Mouse (Mus musculus) lung, postnatal 25 days (tissue): ENCODE data around the gene 2010109A12Rik.

Source experiments
- DNase-seq: peaks from one replicate; pipeline ENCODE4 v3.0.0; 2022; ENCODE audit warnings: low spot score

The 2010109A12Rik gene

DNA sequence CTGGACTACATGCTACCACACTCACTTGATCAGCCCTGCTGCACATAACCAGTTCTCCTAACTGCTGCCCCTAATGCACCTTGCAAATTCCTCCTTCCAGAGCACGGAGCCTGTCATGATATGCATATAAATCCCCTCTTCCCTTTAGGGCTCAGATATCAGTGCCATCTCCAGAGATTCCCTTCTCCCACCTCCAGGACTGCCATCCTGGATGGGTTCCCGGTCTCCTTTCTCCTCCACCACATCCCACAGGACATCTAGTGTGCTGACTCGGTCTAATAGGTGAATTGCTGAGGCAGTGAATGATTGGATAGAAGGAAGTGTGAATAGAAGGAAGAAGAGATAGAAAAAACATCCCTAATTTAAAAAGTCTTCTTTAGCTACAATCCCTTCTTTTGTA lies 25.4 kb downstream of the 2010109A12Rik start:
- no peak for DNase-seq

DNA sequence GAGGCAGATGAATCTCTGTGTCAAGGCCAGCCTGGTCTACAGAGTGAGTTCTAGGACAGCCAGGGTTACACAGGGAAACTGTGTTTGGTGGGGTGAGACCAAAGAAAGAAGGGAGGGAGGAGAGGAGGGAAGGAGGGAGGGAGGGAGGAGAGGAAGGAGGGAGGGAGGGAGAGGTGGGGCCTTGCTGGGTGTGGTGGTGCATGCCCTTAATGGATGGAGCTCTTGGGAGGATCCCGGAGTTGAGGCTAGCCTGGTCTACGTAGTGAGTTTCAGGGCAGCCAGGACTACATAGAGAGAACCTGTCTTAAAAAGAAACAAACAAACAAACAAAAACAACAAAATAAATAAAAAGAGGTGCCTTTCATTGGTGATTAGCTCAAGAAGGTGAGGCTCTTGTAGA lies 26.5 kb downstream of the 2010109A12Rik start:
- DNase-seq = no peak

DNA sequence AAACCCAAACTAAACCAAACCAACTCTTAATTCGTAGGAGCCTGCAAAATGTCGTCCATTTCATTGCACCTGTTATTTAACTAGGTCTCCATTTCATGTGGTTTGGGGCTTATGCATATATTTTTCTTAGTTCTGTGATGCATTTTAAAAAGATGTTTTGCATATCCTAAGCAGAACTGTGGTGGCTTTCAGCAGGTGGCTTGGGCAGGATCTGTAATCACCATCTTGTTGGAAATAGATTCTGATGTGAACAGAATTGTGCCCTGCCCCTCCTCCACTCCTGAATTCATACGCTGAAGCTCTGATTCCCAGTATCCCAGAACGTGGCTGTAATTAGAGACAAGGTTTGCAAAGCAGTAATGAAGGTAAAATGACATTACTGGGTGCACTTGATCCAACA lies 27.8 kb downstream of the 2010109A12Rik start:
- no peak for DNase-seq

DNA sequence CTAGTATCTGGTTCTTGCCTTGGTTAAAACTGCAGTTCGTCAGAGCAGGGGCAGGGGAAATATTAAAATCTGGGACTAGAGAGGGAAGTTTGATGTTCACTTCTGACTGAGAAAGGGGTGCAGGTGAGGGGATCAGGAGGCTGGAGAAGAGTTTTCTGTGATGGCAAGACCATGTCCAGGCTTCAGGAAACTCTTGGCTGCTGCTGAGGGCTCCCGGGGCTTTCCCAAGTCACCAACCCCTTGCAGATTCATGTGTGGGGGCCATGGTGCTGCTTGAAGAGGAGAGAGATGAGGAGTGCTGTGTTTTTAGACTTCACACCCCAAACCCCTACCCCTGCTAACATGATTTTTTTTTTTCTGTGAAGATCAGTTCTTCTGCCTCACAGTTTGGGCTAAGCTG lies 28.3 kb downstream of the 2010109A12Rik start:
- no peak for DNase-seq

DNA sequence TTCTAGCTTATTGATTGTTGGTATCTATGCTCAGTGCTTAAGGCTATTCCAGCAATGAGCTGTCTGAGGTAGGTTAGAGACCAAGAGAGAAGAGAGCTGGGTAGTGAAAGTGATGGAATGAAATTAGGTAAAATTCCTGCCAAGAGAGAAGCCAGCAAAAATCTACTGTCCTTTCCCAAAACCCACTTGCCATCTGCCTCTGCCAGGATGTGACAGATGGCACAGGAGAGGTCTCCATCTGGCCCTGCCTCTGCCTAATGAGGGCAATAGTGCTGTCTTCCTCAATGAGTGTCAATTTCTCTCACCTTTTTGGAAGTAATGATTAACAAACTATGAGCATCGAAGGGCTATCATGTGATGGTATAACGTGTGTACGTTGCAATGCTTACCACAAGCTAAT lies 29.6 kb downstream of the 2010109A12Rik start:
- DNase-seq = no peak

DNA sequence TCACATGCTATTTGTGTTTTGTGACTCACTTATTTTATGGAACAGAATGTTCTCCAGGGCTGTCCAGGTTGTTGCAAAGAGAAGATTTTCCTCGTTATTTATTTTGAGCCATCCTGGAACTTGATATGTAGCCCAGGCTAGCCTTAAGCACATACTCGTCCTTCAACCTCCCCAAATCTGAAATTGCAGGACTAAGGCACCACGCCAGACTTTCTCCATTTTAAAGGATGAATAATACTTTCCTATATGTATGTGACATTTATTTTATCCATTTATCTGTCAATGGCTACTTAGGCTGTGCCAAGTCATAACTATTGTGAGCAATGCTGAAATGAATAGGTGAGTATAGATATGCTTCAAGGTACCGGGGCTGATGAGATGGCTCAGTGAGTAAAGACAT lies 30.2 kb downstream of the 2010109A12Rik start:
- DNase-seq = no peak

DNA sequence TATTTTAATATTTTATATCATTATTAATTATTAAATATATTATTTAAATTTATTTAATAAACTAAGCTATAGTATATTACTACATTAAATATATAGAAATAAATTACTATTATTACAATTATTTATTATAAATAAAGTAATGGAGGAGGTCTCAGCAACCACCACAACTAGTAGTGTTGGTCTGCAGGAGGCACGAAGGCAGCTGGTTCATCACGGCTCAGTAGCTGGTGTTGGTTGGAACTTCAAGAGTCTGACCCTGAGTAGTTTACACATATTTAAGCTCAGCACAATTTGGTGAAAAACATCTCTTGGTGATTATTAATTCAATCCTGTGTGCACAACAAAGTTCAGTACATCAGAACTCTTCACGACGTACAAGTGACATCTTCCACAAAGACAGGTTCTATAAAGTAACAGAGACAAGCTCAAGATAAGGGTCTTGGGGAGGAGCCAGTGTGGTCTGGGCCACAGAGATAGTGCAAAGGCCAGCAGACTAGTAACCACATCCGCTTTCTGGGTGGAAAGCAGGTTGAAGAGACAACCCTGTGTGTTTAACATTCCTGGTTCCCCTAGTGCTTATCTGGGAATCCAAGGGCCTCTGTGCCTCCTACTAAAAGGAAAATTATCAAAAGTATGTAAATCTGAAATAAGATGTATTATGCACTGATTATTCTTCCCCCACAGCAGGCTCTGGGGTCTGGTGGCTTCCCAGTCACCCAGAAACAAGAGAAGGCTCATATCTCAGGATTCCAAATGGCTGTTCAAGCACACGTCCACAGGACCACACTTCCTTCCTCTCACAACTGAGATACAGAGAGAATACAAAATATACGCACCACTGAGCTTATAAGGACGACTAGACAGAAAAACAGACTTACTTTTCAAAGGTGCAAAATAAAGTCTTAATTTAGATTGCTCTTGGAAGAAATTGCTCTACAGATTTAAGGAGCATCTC lies 33.5 kb downstream of the 2010109A12Rik start:
- no peak for DNase-seq

DNA sequence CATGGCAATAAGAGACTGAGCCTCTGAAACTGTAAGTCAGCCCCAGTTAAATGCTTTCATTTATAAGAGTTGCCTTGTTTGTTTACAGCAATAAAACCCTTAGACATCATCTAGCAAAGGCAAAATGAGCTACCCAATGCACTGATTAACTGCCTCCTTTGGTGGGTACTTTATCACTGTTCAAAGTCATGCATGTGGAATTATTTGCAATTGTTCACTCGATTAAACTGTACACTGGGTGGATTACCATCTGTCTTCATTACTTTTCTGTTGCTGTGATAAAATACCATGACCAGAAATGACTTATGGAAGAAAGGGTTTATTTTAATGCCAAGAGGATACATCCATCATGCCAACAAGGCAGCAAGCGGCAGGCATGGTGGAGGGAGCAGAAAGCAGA lies 39.0 kb downstream of the 2010109A12Rik start:
- DNase-seq = no peak

DNA sequence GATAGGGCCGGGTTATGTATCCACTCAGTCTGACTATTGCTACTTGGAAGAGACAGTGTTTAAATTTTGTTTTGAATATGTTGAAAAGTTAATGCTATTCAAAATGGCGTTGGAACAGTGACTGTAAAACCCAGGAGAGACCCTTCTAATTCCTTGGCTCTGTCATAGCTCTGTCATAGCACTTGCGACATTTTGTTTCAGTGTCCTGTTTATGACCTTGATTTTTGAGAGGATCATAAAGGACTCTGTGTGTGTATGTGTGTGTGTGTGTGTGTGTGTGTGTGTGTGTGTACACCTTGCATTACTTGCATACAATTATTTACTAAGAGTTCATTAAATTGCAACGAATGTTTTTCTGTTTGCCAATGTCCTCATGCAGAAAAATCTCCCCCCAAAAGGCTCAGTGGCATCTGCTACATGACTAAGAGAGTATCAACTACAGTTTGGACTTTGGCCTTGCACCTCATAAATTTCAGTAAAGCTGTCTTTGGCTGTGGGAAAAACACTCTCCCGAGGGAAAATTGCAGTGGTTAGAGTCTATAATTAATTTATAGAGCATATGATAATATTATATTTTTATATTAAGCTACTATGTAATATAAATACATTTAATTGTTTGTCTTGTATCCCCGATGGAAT lies 43.7 kb downstream of the 2010109A12Rik start:
- no peak for DNase-seq

DNA sequence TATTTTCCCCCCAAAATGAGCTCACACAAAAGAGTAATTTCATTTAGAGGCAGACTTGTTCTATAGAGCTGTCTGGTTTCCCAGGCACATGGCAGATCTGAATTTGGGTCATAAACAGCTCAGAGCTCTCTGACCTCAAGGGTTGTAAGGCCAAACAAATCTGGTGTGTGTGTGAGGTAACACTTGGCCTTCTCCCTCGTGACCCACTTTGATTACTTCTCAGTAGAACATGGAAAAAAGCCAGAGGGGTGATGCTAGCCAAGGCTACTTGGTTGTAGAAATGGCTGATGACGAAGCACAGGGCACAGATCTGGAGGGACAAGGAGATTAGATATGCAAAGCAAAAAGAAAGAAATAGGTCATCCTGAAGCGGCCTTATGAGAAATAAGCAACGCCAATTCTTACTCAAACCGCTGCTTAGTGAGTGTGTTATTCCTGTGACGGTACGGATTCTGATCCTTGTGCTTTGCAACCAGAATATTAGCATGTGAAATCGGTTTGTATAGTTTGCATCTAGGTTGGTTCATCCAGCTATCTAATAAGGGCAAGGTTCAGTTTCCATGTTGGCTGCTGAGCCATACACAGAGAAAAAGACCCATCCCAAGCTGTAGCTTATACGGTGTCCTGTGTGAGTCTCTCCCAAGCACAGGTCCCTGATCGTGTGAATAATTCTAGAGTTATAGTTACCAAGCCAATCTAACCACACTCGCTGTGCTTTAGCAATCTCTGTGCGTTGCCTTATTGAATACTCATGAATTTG lies 44.9 kb downstream of the 2010109A12Rik start:
- peak; percentile 65 for DNase-seq

DNA sequence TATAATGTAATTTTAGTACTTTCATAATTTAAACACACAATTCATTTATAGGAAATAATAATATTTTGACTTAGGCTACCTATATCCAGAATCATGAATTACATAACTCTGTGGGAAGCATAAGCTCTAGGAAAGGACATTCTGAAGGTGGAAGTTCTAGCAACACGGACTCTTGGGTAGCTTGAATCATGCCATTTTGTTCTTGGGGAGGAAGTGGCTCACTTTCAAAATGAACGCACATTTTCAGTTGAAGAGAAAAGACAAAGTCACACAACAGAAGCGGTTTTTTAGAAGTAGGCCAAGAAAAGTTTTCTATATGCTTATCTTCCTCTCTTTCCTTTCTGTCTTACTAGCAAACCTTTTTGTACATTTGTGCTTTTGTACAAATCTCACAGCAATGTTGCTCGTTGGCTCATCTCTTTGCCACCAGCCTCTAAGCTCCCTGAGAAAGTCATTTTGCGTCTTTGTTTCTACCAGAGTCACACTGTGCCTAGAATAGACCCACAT lies 49.5 kb downstream of the 2010109A12Rik start:
- DNase-seq = no peak

DNA sequence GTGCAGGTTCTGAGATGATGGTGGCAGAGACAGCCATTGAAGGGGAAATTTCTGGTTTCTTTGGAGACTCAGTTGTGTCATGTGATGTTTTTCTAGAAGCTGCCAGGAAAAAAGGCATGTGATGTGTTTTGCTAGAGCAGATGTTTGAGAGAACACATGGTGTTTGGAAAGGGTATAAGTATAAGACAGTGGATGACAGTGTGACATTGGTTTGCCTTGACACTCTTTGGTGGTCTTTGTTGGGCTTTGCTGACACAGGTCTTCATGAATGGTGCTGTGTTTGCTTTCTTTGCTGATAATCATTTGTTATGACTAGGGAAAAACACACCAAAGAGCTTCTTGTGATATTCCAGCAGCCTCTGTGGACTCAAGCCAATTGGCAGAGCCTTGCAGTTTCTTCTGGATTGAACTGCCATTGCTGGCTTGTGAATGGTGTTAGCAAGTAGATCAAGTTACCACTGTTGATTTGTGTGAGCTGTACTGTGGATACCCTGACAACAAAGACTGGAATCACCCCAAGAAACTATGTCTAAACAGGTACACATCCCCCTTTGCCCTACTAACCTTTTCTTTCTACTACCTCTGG lies 50.6 kb downstream of the 2010109A12Rik start:
- DNase-seq = no peak

DNA sequence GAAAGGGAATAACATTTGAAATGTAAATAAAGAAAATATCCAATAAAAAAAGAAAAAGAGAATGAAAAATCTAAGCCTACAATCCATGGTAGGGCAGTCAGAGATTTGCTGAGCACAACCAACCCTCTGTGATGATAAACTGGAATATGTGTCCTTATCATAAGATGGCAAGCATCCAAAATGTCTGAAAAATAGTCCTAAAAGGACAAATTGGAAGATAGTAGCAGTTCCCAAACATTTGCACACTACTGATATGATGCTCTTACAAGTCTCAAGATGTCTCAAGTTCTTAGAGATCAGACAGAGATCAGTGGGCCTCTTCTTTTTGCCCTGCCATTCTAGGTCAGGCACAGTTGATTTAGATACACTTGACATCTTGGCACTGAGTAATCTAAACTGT lies 53.0 kb downstream of the 2010109A12Rik start:
- DNase-seq = no peak

DNA sequence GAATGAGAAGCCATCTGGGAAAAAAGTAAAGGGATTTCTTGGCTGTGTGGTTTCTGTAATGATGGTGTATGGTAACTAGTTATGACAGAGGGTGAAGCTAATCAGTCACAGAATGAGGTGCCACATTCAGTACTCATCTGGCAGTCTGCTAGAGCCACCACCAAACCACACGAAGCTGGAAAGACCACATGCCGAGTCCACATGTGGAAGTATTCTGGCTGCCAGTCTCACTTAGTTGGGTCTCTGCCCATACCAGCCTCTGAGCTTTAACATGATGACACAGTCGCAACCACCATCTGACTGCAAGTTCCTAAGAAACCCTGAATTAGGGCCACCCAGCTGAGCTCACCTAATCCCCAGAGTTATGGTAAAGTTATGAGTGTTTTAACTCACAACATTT lies 54.7 kb downstream of the 2010109A12Rik start:
- no peak for DNase-seq

DNA sequence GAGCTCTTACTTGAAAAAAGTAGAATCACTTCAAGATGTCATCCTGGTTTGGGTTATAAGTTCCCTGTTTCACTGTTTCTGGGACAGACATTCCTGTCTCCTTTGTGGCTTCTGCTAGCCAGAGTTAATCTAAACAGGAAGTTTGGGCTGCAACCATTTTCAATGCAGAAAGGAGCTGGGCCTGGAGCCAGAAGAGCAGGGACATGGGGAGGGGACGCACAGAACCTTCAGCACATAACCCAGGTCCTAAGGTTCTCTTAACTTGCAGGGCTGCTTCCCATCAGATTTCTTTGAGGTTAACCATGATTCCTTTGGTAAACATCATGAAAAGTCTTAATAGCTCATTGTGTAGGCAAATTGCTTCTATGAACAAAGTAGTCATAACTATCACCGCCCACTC lies 56.4 kb downstream of the 2010109A12Rik start:
- peak; percentile 27 for DNase-seq
